In the genomic region with DNA sequence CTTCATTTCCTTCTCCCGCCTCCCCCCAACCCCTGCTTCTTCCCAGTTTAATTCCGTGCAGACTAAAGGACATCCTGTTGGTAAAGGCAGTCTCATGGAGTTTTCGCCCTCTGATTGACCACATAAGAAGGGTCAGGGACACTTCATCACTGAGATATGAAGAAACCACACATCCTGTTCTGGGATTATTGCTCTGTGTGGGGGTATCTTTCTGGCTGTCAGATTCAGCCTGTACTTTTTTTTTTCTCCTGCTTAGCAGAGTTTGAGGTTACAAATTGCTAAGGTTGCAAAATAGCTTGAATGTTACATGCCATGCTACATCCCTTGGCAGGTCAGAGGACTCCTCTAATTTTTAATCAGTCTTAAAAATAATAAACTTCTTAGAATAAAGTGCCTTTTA, we compare ENCODE assay signal across 31 mouse cellular contexts. TPM values are rescaled to one million over a fixed set of nuclear protein-coding genes. Genes with fewer than 3 reads are reported as not detected.
DNase-seq lines count a peak whose midpoint lies in the region; ATAC-seq and TF ChIP-seq lines count a peak whose summit lies in the region.
"Had no signal": no experiment of that assay in that cellular context is flagged by ENCODE, and none has a peak within 500 bp of the region (broad histone marks: within the 10 kb centered on the region; RNA-seq: fewer than 3 reads in every experiment).

No protein-coding gene starts in this region.

- no peak for ATAC-seq in limb, embryonic 11.5 days (ENCODE audit: insufficient number of reproducible peaks, low FRiP score, low TSS enrichment, low read depth)
- ATAC-seq in lung, postnatal 0 days = 0 out of 2 replicates have a peak, but pooled peaks have one; percentile 26
- ATAC-seq in common myeloid progenitor, adult 5-6 weeks (replicated peaks; ENCODE audit: low read depth, poor library complexity, severe bottlenecking) = 0 out of 2 replicates have a peak, but pooled peaks have one; percentile 25
- ATAC-seq in heart, embryonic 12.5 days (ENCODE audit: insufficient number of reproducible peaks, low FRiP score) = no peak; the same call in 1 of the 2 replicates
- ATAC-seq: forebrain, embryonic 13.5 days; hindbrain, postnatal 0 days; intestine, embryonic 16.5 days; midbrain, embryonic 15.5 days had no signal

- peak; percentile 15 for DNase-seq in limb, embryonic 11.5 days (ENCODE audit: low spot score)
- no peak for DNase-seq in limb, embryonic 10.5 days (ENCODE audit: low spot score)
- DNase-seq in lung, postnatal 0 days (ENCODE audit: low spot score) = peak; percentile 25
- DNase-seq in lung, postnatal 4 days = no peak
- DNase-seq in cerebellum, postnatal 14 days = no peak
- no peak for DNase-seq in left cerebral cortex, adult 2 months (ENCODE audit: extremely low spot score in 1 of 2, low spot score in 2 of 2)
- DNase-seq: adrenal gland, adult 2 months; cerebellum, adult 11-12 months; cerebellum, postnatal 10 days; gastrocnemius, postnatal 36 days; heart, postnatal 10 days; right cerebral cortex, adult 18-20 months; thymus, postnatal 4 days had no signal

- TF ChIP-seq CTCF in lung, postnatal 0 days (IDR thresholded peaks at IDR 0.05) = no peak
- TF ChIP-seq CTCF in left cerebral cortex, adult 2 months (IDR thresholded peaks at IDR 0.05) = no peak

- H3K9ac ChIP-seq in limb, embryonic 11.5 days (ENCODE audit: low read length) = no peak overlapping the region
- H3K9ac ChIP-seq in lung, postnatal 0 days (replicated peaks; ENCODE audit: low read depth) = no peak overlapping the region
- no peak overlapping the region for H3K9ac ChIP-seq in heart, embryonic 12.5 days
- H3K9ac ChIP-seq: embryonic facial prominence, embryonic 12.5 days; forebrain, embryonic 13.5 days; limb, embryonic 15.5 days; lung, embryonic 15.5 days; midbrain, embryonic 15.5 days; stomach, embryonic 15.5 days had no signal

- H3K9me3 ChIP-seq in limb, embryonic 11.5 days (ENCODE audit: control insufficient read depth, low read length) = no peaks in the 10 kb centered on the region
- H3K9me3 ChIP-seq in limb, embryonic 10.5 days (replicated peaks) = no peaks in the 10 kb centered on the region
- H3K9me3 ChIP-seq in lung, postnatal 0 days (ENCODE audit: low read length) = no peaks in the 10 kb centered on the region
- no peaks in the 10 kb centered on the region; the same call in 1 of the 2 replicates for H3K9me3 ChIP-seq in heart, embryonic 12.5 days (replicated peaks)
- H3K9me3 ChIP-seq: forebrain, embryonic 13.5 days; heart, embryonic 10.5 days; limb, embryonic 15.5 days; lung, embryonic 15.5 days; midbrain, embryonic 15.5 days; stomach, embryonic 15.5 days had no signal

- no peak for TF ChIP-seq EP300 in lung, postnatal 0 days (IDR thresholded peaks at IDR 0.05)

- H3K4me1 ChIP-seq in limb, embryonic 11.5 days (ENCODE audit: control insufficient read depth, insufficient read depth, low read length) = no peaks in the 10 kb centered on the region
- no peaks in the 10 kb centered on the region for H3K4me1 ChIP-seq in limb, embryonic 10.5 days
- H3K4me1 ChIP-seq in lung, postnatal 0 days (ENCODE audit: insufficient read depth, low read depth, low read length) = no peaks in the 10 kb centered on the region
- peaks cover 7% of the 10 kb centered on the region for H3K4me1 ChIP-seq in heart, embryonic 12.5 days (replicated peaks)
- H3K4me1 ChIP-seq: forebrain, embryonic 13.5 days; limb, embryonic 15.5 days; lung, embryonic 15.5 days; megakaryocyte, embryonic 14.5 days; midbrain, embryonic 15.5 days; stomach, embryonic 15.5 days had no signal

- no peak overlapping the region for H3K4me2 ChIP-seq in limb, embryonic 11.5 days (ENCODE audit: low read depth, severe bottlenecking)
- H3K4me2 ChIP-seq in lung, postnatal 0 days (replicated peaks; ENCODE audit: low read depth, low read length) = no peak overlapping the region
- no peak overlapping the region for H3K4me2 ChIP-seq in heart, embryonic 12.5 days
- H3K4me2 ChIP-seq: embryonic facial prominence, embryonic 12.5 days; forebrain, embryonic 13.5 days; limb, embryonic 15.5 days; lung, embryonic 15.5 days; midbrain, embryonic 15.5 days; stomach, embryonic 15.5 days had no signal

- H3K27ac ChIP-seq in limb, embryonic 11.5 days (replicated peaks; ENCODE audit: low read depth, low read length) = no peak overlapping the region
- no peak overlapping the region for H3K27ac ChIP-seq in limb, embryonic 10.5 days
- H3K27ac ChIP-seq in lung, postnatal 0 days (ENCODE audit: low read length) = no peak overlapping the region
- H3K27ac ChIP-seq in left cerebral cortex, adult 2 months = no peak overlapping the region
- H3K27ac ChIP-seq in heart, embryonic 12.5 days (ENCODE audit: poor library complexity, severe bottlenecking) = no peak overlapping the region
- H3K27ac ChIP-seq: embryonic facial prominence, embryonic 12.5 days; forebrain, embryonic 13.5 days; heart, embryonic 10.5 days; hindbrain, postnatal 0 days; limb, embryonic 15.5 days; lung, embryonic 15.5 days; midbrain, embryonic 15.5 days; stomach, embryonic 15.5 days had no signal

- intact Hi-C loops in left cerebral cortex, adult 2 months (cut with DNase I) = no loop called here

- no peaks in the 10 kb centered on the region for H3K27me3 ChIP-seq in limb, embryonic 11.5 days (ENCODE audit: control insufficient read depth, insufficient read depth, low read length)
- H3K27me3 ChIP-seq in limb, embryonic 10.5 days (ENCODE audit: low read depth, poor library complexity, severe bottlenecking) = no peaks in the 10 kb centered on the region
- no peaks in the 10 kb centered on the region for H3K27me3 ChIP-seq in lung, postnatal 0 days (replicated peaks; ENCODE audit: insufficient read depth, low read length)
- H3K27me3 ChIP-seq in heart, embryonic 12.5 days (replicated peaks) = no peaks in the 10 kb centered on the region
- H3K27me3 ChIP-seq: embryonic facial prominence, embryonic 12.5 days; forebrain, embryonic 13.5 days; limb, embryonic 15.5 days; lung, embryonic 15.5 days; midbrain, embryonic 15.5 days; stomach, embryonic 15.5 days had no signal

- 72% methylated on average over 3 of the region's 3 CpGs for WGBS in limb, embryonic 11.5 days
- WGBS in limb, embryonic 10.5 days = 80% methylated on average over 3 of the region's 3 CpGs
- WGBS in lung, postnatal 0 days = 38% methylated on average over 3 of the region's 3 CpGs
- WGBS in heart, embryonic 12.5 days = 43% methylated on average over 3 of the region's 3 CpGs

- H3K36me3 ChIP-seq in limb, embryonic 11.5 days (ENCODE audit: control insufficient read depth, insufficient read depth, low read length) = no peaks in the 10 kb centered on the region
- no peaks in the 10 kb centered on the region for H3K36me3 ChIP-seq in limb, embryonic 10.5 days
- no peaks in the 10 kb centered on the region for H3K36me3 ChIP-seq in lung, postnatal 0 days (ENCODE audit: insufficient read depth, low read length)
- no peaks in the 10 kb centered on the region for H3K36me3 ChIP-seq in heart, embryonic 12.5 days
- H3K36me3 ChIP-seq: embryonic facial prominence, embryonic 12.5 days; heart, embryonic 10.5 days; limb, embryonic 15.5 days; lung, embryonic 15.5 days; midbrain, embryonic 15.5 days; stomach, embryonic 15.5 days had no signal

- no peak overlapping the region for H3K4me3 ChIP-seq in limb, embryonic 11.5 days (ENCODE audit: low read depth, low read length)
- no peak overlapping the region for H3K4me3 ChIP-seq in limb, embryonic 10.5 days
- no peak overlapping the region for H3K4me3 ChIP-seq in lung, postnatal 0 days (ENCODE audit: low read depth, low read length)
- H3K4me3 ChIP-seq in left cerebral cortex, adult 2 months = no peak overlapping the region
- no peak overlapping the region for H3K4me3 ChIP-seq in heart, embryonic 12.5 days
- H3K4me3 ChIP-seq: embryonic facial prominence, embryonic 12.5 days; erythroblast, embryonic 14.5 days; forebrain, embryonic 13.5 days; heart, embryonic 10.5 days; limb, embryonic 15.5 days; lung, embryonic 15.5 days; megakaryocyte, embryonic 14.5 days; midbrain, embryonic 15.5 days; stomach, embryonic 15.5 days had no signal

RNA-seq across cellular contexts. Expression of gene Defb47, which starts 6.6 kb away (rescaled TPM):
- polyA plus RNA-seq in limb, embryonic 11.5 days (2014; fragmentation: Nextera tagmentation; extraction: Ambion mirVana) = not detected in 2 replicates
- polyA plus RNA-seq in limb, embryonic 10.5 days (2016; fragmentation: Nextera tagmentation; extraction: Ambion mirVana) = not detected in 2 replicates
- not detected in 2 replicates for polyA plus RNA-seq in lung, postnatal 0 days (2015; fragmentation: Nextera tagmentation; extraction: Ambion mirVana)
- total RNA-seq in common myeloid progenitor, adult 5-6 weeks (2017) = not detected in 2 replicates
- total RNA-seq in left cerebral cortex, adult 2 months (2021) = not detected
- not detected in 2 replicates for polyA plus RNA-seq in heart, embryonic 12.5 days (2016; fragmentation: Nextera tagmentation; extraction: Ambion mirVana)
- total RNA-seq: adrenal gland, adult 2 months; gastrocnemius, adult 18-20 months; gastrocnemius, postnatal 36 days; heart, postnatal 10 days; hindbrain, postnatal 0 days; left cerebral cortex, postnatal 25 days had no signal
- polyA plus RNA-seq: adrenal gland, adult 2 months; embryonic facial prominence, embryonic 12.5 days; erythroblast, embryonic 14.5 days; forebrain, embryonic 13.5 days; heart, embryonic 10.5 days; hindbrain, embryonic 11.5 days; hindbrain, postnatal 0 days; intestine, embryonic 16.5 days; kidney, embryonic 14.5 days; limb, embryonic 15.5 days; lung, embryonic 15.5 days; midbrain, embryonic 15.5 days; neural tube, embryonic 14.5 days; stomach, embryonic 15.5 days had no signal

RNA-seq across cellular contexts. Expression of gene Defb48, which starts 7.0 kb away (rescaled TPM):
- polyA plus RNA-seq in limb, embryonic 11.5 days (2014; fragmentation: Nextera tagmentation; extraction: Ambion mirVana) = not detected in 2 replicates
- not detected in 2 replicates for polyA plus RNA-seq in limb, embryonic 10.5 days (2016; fragmentation: Nextera tagmentation; extraction: Ambion mirVana)
- polyA plus RNA-seq in lung, postnatal 0 days (2015; fragmentation: Nextera tagmentation; extraction: Ambion mirVana) = not detected in 2 replicates
- not detected in 2 replicates for total RNA-seq in common myeloid progenitor, adult 5-6 weeks (2017)
- total RNA-seq in left cerebral cortex, adult 2 months (2021) = not detected
- not detected in 2 replicates for polyA plus RNA-seq in heart, embryonic 12.5 days (2016; fragmentation: Nextera tagmentation; extraction: Ambion mirVana)
- total RNA-seq: adrenal gland, adult 2 months; gastrocnemius, adult 18-20 months; gastrocnemius, postnatal 36 days; heart, postnatal 10 days; hindbrain, postnatal 0 days; left cerebral cortex, postnatal 25 days had no signal
- polyA plus RNA-seq: adrenal gland, adult 2 months; embryonic facial prominence, embryonic 12.5 days; erythroblast, embryonic 14.5 days; forebrain, embryonic 13.5 days; heart, embryonic 10.5 days; hindbrain, embryonic 11.5 days; hindbrain, postnatal 0 days; intestine, embryonic 16.5 days; kidney, embryonic 14.5 days; limb, embryonic 15.5 days; lung, embryonic 15.5 days; midbrain, embryonic 15.5 days; neural tube, embryonic 14.5 days; stomach, embryonic 15.5 days had no signal

RNA-seq across cellular contexts. Expression of gene Defb43, which starts 20.3 kb away (rescaled TPM):
- polyA plus RNA-seq in limb, embryonic 11.5 days (2014; fragmentation: Nextera tagmentation; extraction: Ambion mirVana) = not detected in 2 replicates
- not detected in 2 replicates for polyA plus RNA-seq in limb, embryonic 10.5 days (2016; fragmentation: Nextera tagmentation; extraction: Ambion mirVana)
- not detected in 2 replicates for polyA plus RNA-seq in lung, postnatal 0 days (2015; fragmentation: Nextera tagmentation; extraction: Ambion mirVana)
- not detected in 2 replicates for total RNA-seq in common myeloid progenitor, adult 5-6 weeks (2017)
- not detected for total RNA-seq in left cerebral cortex, adult 2 months (2021)
- polyA plus RNA-seq in heart, embryonic 12.5 days (2016; fragmentation: Nextera tagmentation; extraction: Ambion mirVana) = not detected in 2 replicates
- total RNA-seq: adrenal gland, adult 2 months; gastrocnemius, adult 18-20 months; gastrocnemius, postnatal 36 days; heart, postnatal 10 days; hindbrain, postnatal 0 days; left cerebral cortex, postnatal 25 days had no signal
- polyA plus RNA-seq: adrenal gland, adult 2 months; embryonic facial prominence, embryonic 12.5 days; erythroblast, embryonic 14.5 days; forebrain, embryonic 13.5 days; heart, embryonic 10.5 days; hindbrain, embryonic 11.5 days; hindbrain, postnatal 0 days; intestine, embryonic 16.5 days; kidney, embryonic 14.5 days; limb, embryonic 15.5 days; lung, embryonic 15.5 days; midbrain, embryonic 15.5 days; neural tube, embryonic 14.5 days; stomach, embryonic 15.5 days had no signal

RNA-seq across cellular contexts. Expression of gene Defb42, which starts 55.5 kb away (rescaled TPM):
- polyA plus RNA-seq in limb, embryonic 11.5 days (2014; fragmentation: Nextera tagmentation; extraction: Ambion mirVana) = not detected in 2 replicates
- not detected in 2 replicates for polyA plus RNA-seq in limb, embryonic 10.5 days (2016; fragmentation: Nextera tagmentation; extraction: Ambion mirVana)
- polyA plus RNA-seq in lung, postnatal 0 days (2015; fragmentation: Nextera tagmentation; extraction: Ambion mirVana) = not detected in 2 replicates
- not detected in 2 replicates for total RNA-seq in common myeloid progenitor, adult 5-6 weeks (2017)
- not detected for total RNA-seq in left cerebral cortex, adult 2 months (2021)
- polyA plus RNA-seq in heart, embryonic 12.5 days (2016; fragmentation: Nextera tagmentation; extraction: Ambion mirVana) = 3.8 and 4.7 TPM in 2 replicates
- total RNA-seq: gastrocnemius, adult 18-20 months; gastrocnemius, postnatal 36 days; left cerebral cortex, postnatal 25 days had no signal
- polyA plus RNA-seq: embryonic facial prominence, embryonic 12.5 days; erythroblast, embryonic 14.5 days; forebrain, embryonic 13.5 days; hindbrain, embryonic 11.5 days; limb, embryonic 15.5 days; midbrain, embryonic 15.5 days; stomach, embryonic 15.5 days had no signal

RNA-seq across cellular contexts. Expression of gene Defb30, which starts 58.5 kb away (rescaled TPM):
- polyA plus RNA-seq in limb, embryonic 11.5 days (2014; fragmentation: Nextera tagmentation; extraction: Ambion mirVana) = not detected in 2 replicates
- not detected in 2 replicates for polyA plus RNA-seq in limb, embryonic 10.5 days (2016; fragmentation: Nextera tagmentation; extraction: Ambion mirVana)
- not detected in 2 replicates for polyA plus RNA-seq in lung, postnatal 0 days (2015; fragmentation: Nextera tagmentation; extraction: Ambion mirVana)
- not detected in 2 replicates for total RNA-seq in common myeloid progenitor, adult 5-6 weeks (2017)
- not detected for total RNA-seq in left cerebral cortex, adult 2 months (2021)
- polyA plus RNA-seq in heart, embryonic 12.5 days (2016; fragmentation: Nextera tagmentation; extraction: Ambion mirVana) = not detected in 2 replicates
- total RNA-seq: adrenal gland, adult 2 months; gastrocnemius, adult 18-20 months; gastrocnemius, postnatal 36 days; heart, postnatal 10 days; hindbrain, postnatal 0 days; left cerebral cortex, postnatal 25 days had no signal
- polyA plus RNA-seq: adrenal gland, adult 2 months; embryonic facial prominence, embryonic 12.5 days; erythroblast, embryonic 14.5 days; forebrain, embryonic 13.5 days; heart, embryonic 10.5 days; hindbrain, embryonic 11.5 days; hindbrain, postnatal 0 days; intestine, embryonic 16.5 days; kidney, embryonic 14.5 days; limb, embryonic 15.5 days; lung, embryonic 15.5 days; midbrain, embryonic 15.5 days; neural tube, embryonic 14.5 days; stomach, embryonic 15.5 days had no signal

Comparison
In these comparisons a context has a peak if more than half of its experiments do, and no peak if none do; other contexts are left out.
1. DNase-seq: peak in limb, embryonic 11.5 days (single experiment) and lung, postnatal 0 days (single experiment); none in limb, embryonic 10.5 days (single experiment), lung, postnatal 4 days (0 of 2), cerebellum, postnatal 14 days (0 of 2) and left cerebral cortex, adult 2 months (0 of 2).
2. ATAC-seq: peak in lung, postnatal 0 days (single experiment) and common myeloid progenitor, adult 5-6 weeks (single experiment); none in limb, embryonic 11.5 days (single experiment) and heart, embryonic 12.5 days (single experiment).